Mouse (Mus musculus) liver, postnatal 0 days (tissue): ENCODE measurements around the gene Snx15. TPM values are rescaled to one million over a fixed set of nuclear protein-coding genes. Genes with fewer than 3 reads are reported as not detected.
"Not testable (repeated sequence)": the region's sequence is repeated elsewhere in the genome, so short reads cannot be mapped to it uniquely, and the experiment has no call there.

Experiments
- ATAC-seq: fragments of 200-750 bp; cut with Nextera tagmentation; 2 replicates; pipeline ENCODE4 v1.8.0; 2017; ENCODE audit warnings: mild to moderate bottlenecking, moderate library complexity
- DNase-seq: peaks from one replicate; pipeline ENCODE4 v3.0.0-alpha.2; 2016
- H3K27ac ChIP-seq: fragments of 300-500 bp; sonication (generic); 2 replicates; pipeline ENCODE4 v1.5.1; 2014; ENCODE audit warnings: antibody characterized with exemption, moderate library complexity, mild to moderate bottlenecking, low read depth
- H3K27me3 ChIP-seq: fragments of 300-500 bp; sonication (generic); 2 replicates; pipeline ENCODE4 v1.6.1; 2014; ENCODE audit warnings: low read length, control low read depth, mixed read lengths; ENCODE audit not compliant: insufficient read depth
- H3K36me3 ChIP-seq: fragments of 300-500 bp; sonication (generic); replicated peaks from 2 replicates; pipeline ENCODE4 v1.6.1; 2014; ENCODE audit warnings: mild to moderate bottlenecking, control low read depth, low read length, moderate library complexity, mixed read lengths; ENCODE audit not compliant: insufficient read depth
- H3K4me1 ChIP-seq: fragments of 300-500 bp; sonication (generic); 2 replicates; pipeline ENCODE4 v1.6.1; 2014; ENCODE audit warnings: antibody characterized with exemption, mild to moderate bottlenecking, control low read depth; ENCODE audit not compliant: insufficient read depth
- H3K4me2 ChIP-seq: fragments of 300-500 bp; sonication (generic); 2 replicates; pipeline ENCODE4 v1.6.1; 2014; ENCODE audit warnings: low read depth, mild to moderate bottlenecking, low read length, moderate library complexity, mixed read lengths
- H3K4me3 ChIP-seq: fragments of 300-500 bp; sonication (generic); 2 replicates; pipeline ENCODE4 v1.5.1; 2014; ENCODE audit warnings: low read depth, low read length
- H3K9ac ChIP-seq: fragments of 300-500 bp; sonication (generic); replicated peaks from 2 replicates; pipeline ENCODE4 v1.6.1; 2014; ENCODE audit warnings: mild to moderate bottlenecking, moderate library complexity
- H3K9me3 ChIP-seq: fragments of 300-500 bp; sonication (generic); 2 replicates; pipeline ENCODE4 v1.6.1; 2016; ENCODE audit warnings: mild to moderate bottlenecking, control low read depth, low read length, mixed read lengths
- CTCF ChIP-seq: sonication (generic); IDR thresholded peaks from 2 replicates; pipeline ENCODE4 v1.5.1; 2016; ENCODE audit warnings: antibody characterized with exemption, low read depth
- EP300 ChIP-seq: IDR thresholded peaks from 2 replicates; pipeline ENCODE4 v1.6.1; 2016; ENCODE audit warnings: antibody characterized with exemption, low read depth, mild to moderate bottlenecking
- WGBS: fragments of 180-500 bp; shearing (Covaris S2); extraction: QIAGEN DNeasy Blood & Tissue Kit; methylation state at CpG from one replicate; pipeline ENCODE4 v1.1.7; 2014; ENCODE audit not compliant: insufficient replicate concordance; 5-methylcytosine and 5-hydroxymethylcytosine counted together
- polyA plus RNA-seq: library from polyadenylated mRNA; unstranded; fragments of >200 nt; fragmentation: Nextera tagmentation; extraction: Ambion mirVana; gene quantifications from 2 replicates; pipeline ENCODE4 v1.2.1, GENCODE M21; 2015

Snx15 gene
- polyA plus RNA-seq, 1 experiment from 2014 or later = 41.6 TPM

- WGBS = 92% methylated on average over 6 of the region's 6 CpGs
- TF ChIP-seq EP300 = no peak
- TF ChIP-seq CTCF = no peak
- Histone ChIP-seq H3K4me2 (peak overlapping the region; percentile 83), H3K4me1 (peaks cover 8% of the 10 kb centered on the region), H3K9ac (peak overlapping the region; percentile 75), H3K4me3 (peak overlapping the region; percentile 57; the same call in 1 of the 2 replicates), H3K27ac (no peak overlapping the region), H3K27me3 (no peaks in the 10 kb centered on the region), H3K36me3 (0 out of 2 replicates have a peak, but pooled peaks cover 7% of the 10 kb centered on the region), H3K9me3 (no peaks in the 10 kb centered on the region)
- ATAC-seq (no peak), DNase-seq (no peak)
These were observed 11.6 kb upstream of the Snx15 start for GRCm38 (mm10) chr19:6139701-6140100.

- ATAC-seq (no peak), DNase-seq (no peak)
- Histone ChIP-seq H3K4me3 (no peak overlapping the region), H3K4me2 (no peak overlapping the region), H3K4me1 (peaks cover 26% of the 10 kb centered on the region), H3K27me3 (no peaks in the 10 kb centered on the region), H3K27ac (no peak overlapping the region), H3K36me3 (0 out of 2 replicates have a peak, but pooled peaks cover 9% of the 10 kb centered on the region), H3K9me3 (no peaks in the 10 kb centered on the region), H3K9ac (no peak overlapping the region)
- TF ChIP-seq CTCF = no peak
- no peak for TF ChIP-seq EP300
- 81% methylated on average over 3 of the region's 3 CpGs for WGBS
These were observed 8.3 kb upstream of the Snx15 start for GRCm38 (mm10) chr19:6136397-6136796.

- not testable (repeated sequence) for H3K9ac ChIP-seq, DNase-seq, H3K36me3 ChIP-seq, H3K27me3 ChIP-seq, H3K9me3 ChIP-seq
- Histone ChIP-seq H3K27ac (peak overlapping the region; percentile 72), H3K4me3 (peak overlapping the region; percentile 13; the same call in 1 of the 2 replicates), H3K4me1 (peaks cover 33% of the 10 kb centered on the region), H3K4me2 (peak overlapping the region; percentile 60)
- 57% methylated on average over 1 of the region's 1 CpGs for WGBS
- peak; percentile 46 for ATAC-seq
These were observed 5.1 kb upstream of the Snx15 start for GRCm38 (mm10) chr19:6133197-6133596.

- 55% methylated on average over 7 of the region's 7 CpGs for WGBS
- DNase-seq = peak; percentile 43
- H3K4me3 ChIP-seq = peak overlapping the region; percentile 20; the same call in 1 of the 2 replicates
- peak; percentile 53 for ATAC-seq
- 0 out of 2 replicates have a peak overlapping the region, but pooled peaks have one; percentile 10 for H3K9ac ChIP-seq
- H3K36me3 ChIP-seq = 0 out of 2 replicates have a peak, but pooled peaks cover 9% of the 10 kb centered on the region
- peaks cover 33% of the 10 kb centered on the region for H3K4me1 ChIP-seq
- no peaks in the 10 kb centered on the region for H3K9me3 ChIP-seq
- TF ChIP-seq EP300 (peak; percentile 90), CTCF (no peak)
- peak overlapping the region; percentile 60 for H3K4me2 ChIP-seq
- no peaks in the 10 kb centered on the region for H3K27me3 ChIP-seq
- peak overlapping the region; percentile 72 for H3K27ac ChIP-seq
These were observed 4.2 kb upstream of the Snx15 start for GRCm38 (mm10) chr19:6132171-6132827.

- WGBS = 69% methylated on average over 7 of the region's 7 CpGs
- not testable (repeated sequence) for H3K4me3 ChIP-seq, ATAC-seq, H3K36me3 ChIP-seq, H3K9me3 ChIP-seq, H3K9ac ChIP-seq, DNase-seq, H3K27me3 ChIP-seq, H3K27ac ChIP-seq
- peak overlapping the region; percentile 60; the same call in 1 of the 2 replicates for H3K4me2 ChIP-seq
- H3K4me1 ChIP-seq = peaks cover 33% of the 10 kb centered on the region
These were observed 2.5 kb upstream of the Snx15 start for GRCm38 (mm10) chr19:6130414-6131128.

- no peaks in the 10 kb centered on the region for H3K36me3 ChIP-seq
- H3K9me3 ChIP-seq = no peaks in the 10 kb centered on the region
- no peak for DNase-seq
- H3K4me2 ChIP-seq = peak overlapping the region; percentile 74
- H3K27ac ChIP-seq = peak overlapping the region; percentile 90
- no peak for ATAC-seq
- peak overlapping the region; percentile 66 for H3K9ac ChIP-seq
- peaks cover 18% of the 10 kb centered on the region for H3K4me1 ChIP-seq
- WGBS = 64% methylated on average over 10 of the region's 10 CpGs
- H3K27me3 ChIP-seq = no peaks in the 10 kb centered on the region
- peak overlapping the region; percentile 54 for H3K4me3 ChIP-seq
- TF ChIP-seq EP300 (no peak), CTCF (no peak)
These were observed 1.1 kb downstream of the Snx15 start for GRCm38 (mm10) chr19:6126789-6127580.
